Mouse (Mus musculus) CH12.LX (cell line): ENCODE data around the gene Adprhl2. TPM values are rescaled to one million over a fixed set of nuclear protein-coding genes. Genes with fewer than 3 reads are reported as not detected.

Experiments
- DNase-seq: peaks from one replicate; pipeline ENCODE4 v3.0.0-alpha.2; 2013; ENCODE audit errors: extremely low read depth
- H3K27ac ChIP-seq: 2 replicates; pipeline ENCODE4 v1.5.1; 2012; ENCODE audit warnings: low read depth, mild to moderate bottlenecking, control low read depth, moderate library complexity; ENCODE audit not compliant: insufficient read depth
- H3K27me3 ChIP-seq: replicated peaks from 2 replicates; pipeline ENCODE3; 2012; ENCODE audit warnings: inconsistent platforms
- H3K36me3 ChIP-seq, 2 experiments: replicated peaks in 1 of 2; 2 replicates each; pipeline versions ENCODE3 to v1.6.1; 2012; ENCODE audit warnings: inconsistent platforms in 1 of 2, low read length in 1 of 2, mild to moderate bottlenecking in 1 of 2, mixed read lengths in 1 of 2, moderate library complexity in 1 of 2; ENCODE audit not compliant: control insufficient read depth in 1 of 2, insufficient read depth in 1 of 2
- H3K4me1 ChIP-seq, 2 experiments: 2 replicates each; pipeline ENCODE4 v1.6.1; 2012; ENCODE audit warnings: inconsistent platforms in 1 of 2, moderate library complexity in 1 of 2; ENCODE audit not compliant: insufficient read depth in 2 of 2, control insufficient read depth in 1 of 2
- H3K4me2 ChIP-seq: 2 replicates; pipeline ENCODE4 v1.6.1; 2012; ENCODE audit warnings: low read depth, mild to moderate bottlenecking, control low read depth; ENCODE audit not compliant: poor library complexity, insufficient read depth, severe bottlenecking
- H3K4me3 ChIP-seq, 3 experiments: fragments of 150-350 bp in 1 of 3; sonication (generic) in 1 of 3; replicated peaks in 1 of 3; 2 replicates each; pipeline versions ENCODE3 to v1.5.1; 2011 to 2012; ENCODE audit warnings: low read depth in 2 of 3, low read length in 2 of 3, mild to moderate bottlenecking in 2 of 3, moderate library complexity in 2 of 3, control low read depth in 1 of 3, improper control_type of control experiment in 1 of 3, inconsistent platforms in 1 of 3, mixed read lengths in 1 of 3; ENCODE audit not compliant: poor library complexity in 1 of 3
- H3K79me2 ChIP-seq: replicated peaks from 2 replicates; pipeline ENCODE4 v1.6.1; 2012; ENCODE audit warnings: mild to moderate bottlenecking, moderate library complexity; ENCODE audit not compliant: control insufficient read depth, poor library complexity, insufficient read depth, severe bottlenecking; ENCODE audit errors: extremely low read depth
- H3K9ac ChIP-seq: 2 replicates; pipeline ENCODE4 v1.6.1; 2012; ENCODE audit warnings: low read depth, mild to moderate bottlenecking, control low read depth, moderate library complexity; ENCODE audit not compliant: insufficient read depth
- H3K9me3 ChIP-seq: replicated peaks from 2 replicates; pipeline ENCODE3; 2012; ENCODE audit warnings: low read length, inconsistent platforms, mixed read lengths
- BHLHE40 ChIP-seq: IDR thresholded peaks from 2 replicates; pipeline ENCODE4 v1.6.1; 2011; ENCODE audit warnings: mild to moderate bottlenecking, low read depth, low read length, improper control_type of control experiment
- CHD1 ChIP-seq: IDR thresholded peaks from 2 replicates; pipeline ENCODE4 v1.6.1; 2012; ENCODE audit warnings: low read depth, low read length, improper control_type of control experiment, inconsistent platforms
- CTCF ChIP-seq, 2 experiments: IDR thresholded peaks in 1 of 2; conservative IDR thresholded peaks in 1 of 2; 2 replicates each; pipeline ENCODE4 v1.5.1; 2011 to 2012; ENCODE audit warnings: low read depth in 2 of 2, low read length in 2 of 2, improper control_type of control experiment in 1 of 2, inconsistent platforms in 1 of 2, mild to moderate bottlenecking in 1 of 2, moderate library complexity in 1 of 2
- EP300 ChIP-seq: IDR thresholded peaks from 2 replicates; pipeline ENCODE4 v1.6.1; 2011; ENCODE audit warnings: low read length, improper control_type of control experiment
- HCFC1 ChIP-seq: IDR thresholded peaks from 2 replicates; pipeline ENCODE4 v1.6.1; 2012; ENCODE audit warnings: low read depth, mild to moderate bottlenecking, inconsistent platforms, low read length, improper control_type of control experiment
- IRF4 ChIP-seq: IDR thresholded peaks from 2 replicates; pipeline ENCODE4 v1.6.1; 2014; ENCODE audit warnings: low read depth, mild to moderate bottlenecking, inconsistent platforms, low read length, improper control_type of control experiment
- JUND ChIP-seq: conservative IDR thresholded peaks from 2 replicates; pipeline ENCODE4 v1.6.1; 2011; ENCODE audit warnings: low read depth, low read length, improper control_type of control experiment
- MAFK ChIP-seq: IDR thresholded peaks from 2 replicates; pipeline ENCODE4 v1.6.1; 2011; ENCODE audit warnings: low read length, improper control_type of control experiment; ENCODE audit not compliant: insufficient replicate concordance
- MAZ ChIP-seq: IDR thresholded peaks from 2 replicates; pipeline ENCODE4 v1.6.1; 2012; ENCODE audit warnings: low read depth, mild to moderate bottlenecking, inconsistent platforms, low read length, improper control_type of control experiment, moderate library complexity
- MEF2A ChIP-seq: IDR thresholded peaks from 2 replicates; pipeline ENCODE4 v1.6.1; 2014; ENCODE audit warnings: low read depth, mild to moderate bottlenecking, inconsistent platforms, low read length, improper control_type of control experiment, borderline replicate concordance
- NRF1 ChIP-seq: IDR thresholded peaks from 2 replicates; pipeline ENCODE4 v1.6.1; 2014; ENCODE audit warnings: low read depth, mild to moderate bottlenecking, inconsistent platforms, low read length, improper control_type of control experiment, moderate library complexity
- PAX5 ChIP-seq: IDR thresholded peaks from 2 replicates; pipeline ENCODE4 v1.6.1; 2012; ENCODE audit warnings: low read length, inconsistent platforms, mixed read lengths
- POLR2A ChIP-seq: IDR thresholded peaks from 2 replicates; pipeline ENCODE4 v1.6.1; 2011; ENCODE audit warnings: low read depth, mild to moderate bottlenecking, improper control_type of control experiment, low read length
- RCOR1 ChIP-seq: conservative IDR thresholded peaks from 2 replicates; pipeline ENCODE4 v1.6.1; 2012; ENCODE audit warnings: low read depth, mild to moderate bottlenecking, inconsistent platforms, low read length, improper control_type of control experiment
- SIN3A ChIP-seq: IDR thresholded peaks from 2 replicates; pipeline ENCODE4 v1.6.1; 2012; ENCODE audit warnings: low read length, improper control_type of control experiment, inconsistent platforms
- ZC3H11A ChIP-seq: IDR thresholded peaks from 2 replicates; pipeline ENCODE4 v1.6.1; 2012; ENCODE audit warnings: low read depth, mild to moderate bottlenecking, inconsistent platforms, low read length, improper control_type of control experiment
- ZKSCAN1 ChIP-seq: IDR thresholded peaks from 2 replicates; pipeline ENCODE4 v1.6.1; 2012; ENCODE audit warnings: low read depth, inconsistent platforms, low read length, improper control_type of control experiment, borderline replicate concordance
- ZMIZ1 ChIP-seq: IDR thresholded peaks from 2 replicates; pipeline ENCODE4 v1.6.1; 2012; ENCODE audit warnings: low read depth, mild to moderate bottlenecking, inconsistent platforms, low read length, improper control_type of control experiment
- ZNF384 ChIP-seq: IDR thresholded peaks from 2 replicates; pipeline ENCODE4 v1.6.1; 2012; ENCODE audit warnings: low read depth, low read length, improper control_type of control experiment, inconsistent platforms
- dilution Hi-C: fragments of 300-500 bp; cut with MboI; formaldehyde crosslinking; loops from 2 replicates; pipeline ENCODE4 v1.14.3; 2020; ENCODE audit warnings: low sequenced_read_pairs; ENCODE audit not compliant: extremely low pct_unique_long_range_greater_than_20kb, extremely low pct_ligation_motif_present
- in situ Hi-C: fragments of 300-500 bp; cut with MboI; formaldehyde crosslinking; loops from 3 replicates; pipeline ENCODE4 v1.14.3; 2019; ENCODE audit warnings: low sequenced_read_pairs, low pct_ligation_motif_present, low pct_unique_long_range_greater_than_20kb, mixed read lengths
- polyA plus RNA-seq: library from polyadenylated mRNA; unstranded; fragments of >175 nt; gene quantifications from 2 replicates; pipeline ENCODE4 v1.2.1, GENCODE M21; 2012; ENCODE audit warnings: low read depth; ENCODE audit not compliant: insufficient read length
- total RNA-seq, 2 experiments: library from RNA; depleted of rRNA; stranded (reverse); fragments of 300-350 nt in 1 of 2; fragments of >200 nt in 1 of 2; gene quantifications; 2 replicates each; pipeline ENCODE4 v1.2.3; 2012 to 2014

The Adprhl2 gene
- total and polyA plus RNA-seq, 3 experiments = 52.0 to 68.5 (median 59.7) TPM

- Histone ChIP-seq H3K36me3 (no peaks in the 10 kb centered on the region), H3K4me2 (peak overlapping the region; percentile 83), H3K79me2 (no peaks in the 10 kb centered on the region), H3K27me3 (peaks cover 54% of the 10 kb centered on the region), H3K4me1 (peaks cover 0 to 16% of the 10 kb centered on the region in 2 experiments; a peak in 3 of 4 replicates), H3K9me3 (peaks cover 8% of the 10 kb centered on the region), H3K4me3 (peak overlapping the region in 2 of 3 experiments; percentile 39 to 45), H3K27ac (no peak overlapping the region), H3K9ac (no peak overlapping the region)
- in situ Hi-C loops = loop anchor here (5.0 kb wide), 1 partner anchor 74 kb away; no protein-coding TSS in a partner anchor
- peak; percentile 79; the same call in 1 of the 2 replicates for TF ChIP-seq MAFK
- TF ChIP-seq MAZ = no peak
- dilution Hi-C loops = no loop called here
- no peak for DNase-seq
These were observed 20.5 kb downstream of the Adprhl2 start for GRCm38 (mm10) chr4:126300916-126301583.

- TF ChIP-seq CTCF (conservative IDR thresholded peaks at IDR 0.05 in 1 of 2, IDR thresholded peaks at IDR 0.05 in 1 of 2; ENCODE audit: low read depth in 2 of 2, low read length in 2 of 2) (no peak), ZMIZ1 (no peak), HCFC1 (no peak), MAFK (no peak), NRF1 (no peak), EP300 (no peak), CHD1 (no peak), POLR2A (no peak), BHLHE40 (no peak), ZC3H11A (no peak), ZKSCAN1 (no peak), MEF2A (no peak), IRF4 (no peak), PAX5 (no peak), SIN3A (no peak), RCOR1 (no peak), ZNF384 (no peak), MAZ (no peak), JUND (no peak)
- TF ChIP-seq, all 38 proteins: peak for 0
- Histone ChIP-seq H3K27ac (no peak overlapping the region), H3K36me3 (no peaks in the 10 kb centered on the region), H3K9ac (no peak overlapping the region), H3K4me3 (no peak overlapping the region), H3K79me2 (no peaks in the 10 kb centered on the region), H3K4me1 (peaks cover 0 to 20% of the 10 kb centered on the region in 2 experiments; a peak in 3 of 4 replicates), H3K9me3 (peaks cover 2% of the 10 kb centered on the region), H3K4me2 (no peak overlapping the region), H3K27me3 (peaks cover 49% of the 10 kb centered on the region)
- in situ Hi-C loops = no loop called here
- dilution Hi-C loops = no loop called here
- no peak for DNase-seq
These were observed 24.8 kb downstream of the Adprhl2 start for GRCm38 (mm10) chr4:126296617-126297101.
